Mouse (Mus musculus) cerebellum, postnatal 36 days (tissue): ENCODE data around the gene Irak1.

ENCODE experiments used
- DNase-seq, 2 experiments: peaks; one replicate each; pipeline ENCODE4 v3.0.0; 2021 to 2022; ENCODE audit warnings: mixed read lengths in 2 of 2

The Irak1 gene

GRCm38 (mm10) chrX:74023188-74024049, at the start of gene Irak1:
Gene Irak1, minus strand, starts transcription at chrX:74023918.
- DNase-seq = peak; percentile 67 to 82

- DNase-seq = no peak
These were observed 47.1 kb upstream of the Irak1 start for GRCm38 (mm10) chrX:74070794-74071193.

GRCm38 (mm10) chrX:74067891-74068290, 44.2 kb upstream of the Irak1 start:
- peak; percentile 50 to 54 for DNase-seq

GRCm38 (mm10) chrX:74045107-74045506, 21.4 kb upstream of the Irak1 start:
- DNase-seq = peak; percentile 26 to 27

- DNase-seq = no peak
These were observed 14.1 kb upstream of the Irak1 start for GRCm38 (mm10) chrX:74037702-74038375.

GRCm38 (mm10) chrX:74030000-74030399, 6.3 kb upstream of the Irak1 start:
- DNase-seq = no peak

GRCm38 (mm10) chrX:74022795-74023187, 927 bp downstream of the Irak1 start:
- DNase-seq = no peak

- no peak for DNase-seq
These were observed 9.1 kb downstream of the Irak1 start for GRCm38 (mm10) chrX:74014597-74014996.

- DNase-seq = no peak
These were observed 15.7 kb downstream of the Irak1 start for GRCm38 (mm10) chrX:74008063-74008462.

- no peak for DNase-seq
These were observed 17.3 kb downstream of the Irak1 start for GRCm38 (mm10) chrX:74006401-74006800.

- DNase-seq = no peak
These were observed 20.1 kb downstream of the Irak1 start for GRCm38 (mm10) chrX:74003644-74004043.

- no peak for DNase-seq
These were observed 22.7 kb downstream of the Irak1 start for GRCm38 (mm10) chrX:74001024-74001423.

- no peak for DNase-seq
These were observed 24.5 kb downstream of the Irak1 start for GRCm38 (mm10) chrX:73998911-73999869.

- no peak for DNase-seq
These were observed 45.9 kb downstream of the Irak1 start for GRCm38 (mm10) chrX:73977783-73978182.

- no peak for DNase-seq
These were observed 47.4 kb downstream of the Irak1 start for GRCm38 (mm10) chrX:73976283-73976682.

GRCm38 (mm10) chrX:73972774-73973173, 50.9 kb downstream of the Irak1 start:
- no peak for DNase-seq

- no peak for DNase-seq
These were observed 52.9 kb downstream of the Irak1 start for GRCm38 (mm10) chrX:73970781-73971180.

- DNase-seq = no peak
These were observed 54.0 kb downstream of the Irak1 start for GRCm38 (mm10) chrX:73969729-73970128.

- DNase-seq = no peak
These were observed 54.6 kb downstream of the Irak1 start for GRCm38 (mm10) chrX:73969167-73969566.

GRCm38 (mm10) chrX:73967177-73968075, 56.3 kb downstream of the Irak1 start:
- peak; percentile 87 to 91 for DNase-seq

GRCm38 (mm10) chrX:73966248-73967176, 57.2 kb downstream of the Irak1 start, which contains the start of gene Hcfc1:
Gene Hcfc1, minus strand, starts transcription at chrX:73966357.
- DNase-seq = peak; percentile 86 to 89
